Mouse (Mus musculus): ENCODE measurements at regions not wholly inside any gene's neighbourhood (a gene's known extent, or its start where the extent isn't known, plus 50 kb on each side); places are given as distances from the start of the nearest gene placed in this dataset.

DNA sequence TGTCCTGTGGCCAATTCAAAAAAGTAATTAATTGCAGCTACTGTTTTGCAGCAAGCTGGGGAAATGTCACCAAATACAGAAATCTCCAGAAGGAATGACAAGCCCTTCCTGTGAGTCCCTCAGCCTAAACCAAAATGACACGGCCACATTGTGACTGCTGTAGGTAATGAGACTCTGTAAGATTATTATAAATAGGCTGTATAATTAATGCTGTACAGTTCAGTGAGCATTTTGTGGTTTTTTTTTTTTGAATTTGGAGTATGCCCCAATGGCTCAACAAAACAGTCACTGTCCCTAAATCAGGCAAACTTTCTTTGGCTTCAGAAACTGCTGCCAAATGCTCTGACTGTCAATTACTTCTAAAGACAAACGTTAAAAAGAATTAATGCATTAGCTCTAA is 615.9 kb upstream of the Sema6d start:
- peak; percentile 95 for DNase-seq (ENCODE audit: inconsistent ontology term)

GRCm38 (mm10) chr2:123486681-123487080 is 603.1 kb upstream of the Sema6d start:
- DNase-seq (ENCODE audit: inconsistent ontology term): peak; percentile 44

DNA sequence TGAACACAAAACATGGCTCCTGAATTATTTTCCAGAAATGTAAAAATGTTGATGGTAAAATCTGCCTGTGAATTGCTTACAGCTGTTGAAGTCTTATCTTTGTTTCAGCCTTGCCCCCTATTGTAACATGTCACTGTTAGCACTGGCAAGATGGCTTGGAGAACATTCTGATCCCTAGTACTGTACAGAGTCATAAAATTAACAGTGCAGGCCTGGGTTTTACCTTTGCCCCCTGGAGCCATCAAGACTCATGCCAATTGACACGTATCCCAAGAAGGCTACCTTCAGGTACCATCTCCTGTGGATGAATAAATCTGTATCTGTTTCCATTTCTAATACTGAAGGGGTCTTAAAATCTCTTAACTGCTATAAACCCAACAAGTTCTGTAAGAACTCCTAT is 583.6 kb upstream of the Sema6d start:
- no peak for DNase-seq (ENCODE audit: inconsistent ontology term)

- no peak for DNase-seq (ENCODE audit: inconsistent ontology term)
These were observed 582.7 kb upstream of the Sema6d start for GRCm38 (mm10) chr2:123507095-123507494.

- no peak for DNase-seq (ENCODE audit: inconsistent ontology term)
These were observed 560.9 kb upstream of the Sema6d start for GRCm38 (mm10) chr2:123528915-123529314.

GRCm38 (mm10) chr2:123532946-123533791 is 556.6 kb upstream of the Sema6d start:
- DNase-seq (ENCODE audit: inconsistent ontology term): peak; percentile 71

- DNase-seq (ENCODE audit: inconsistent ontology term): no peak
These were observed 538.4 kb upstream of the Sema6d start for GRCm38 (mm10) chr2:123551249-123551850.

- peak; percentile 72 for DNase-seq (ENCODE audit: inconsistent ontology term)
These were observed 531.6 kb upstream of the Sema6d start for GRCm38 (mm10) chr2:123558123-123558650.
